Mouse (Mus musculus) monocyte, adult 5-6 weeks (primary cell): ENCODE data around the gene Gm42906. TPM values are rescaled to one million over a fixed set of nuclear protein-coding genes. Genes with fewer than 3 reads are reported as not detected.

Experiments
- ATAC-seq: fragments of 153-309, 156-312 bp; replicated peaks from 2 replicates; pipeline ENCODE4 v1.8.0; 2017; ENCODE audit warnings: mild to moderate bottlenecking; ENCODE audit not compliant: low TSS enrichment, insufficient number of reproducible peaks, severe bottlenecking, poor library complexity, low FRiP score
- total RNA-seq: library from RNA; stranded (forward); fragments of 200-1000, 200-491, 200-594 nt; gene quantifications from 3 replicates; pipeline ENCODE4 v1.2.3, GENCODE M21; 2017

Gm42906 gene
- total RNA-seq, 1 experiment from 2014 or later = not detected

DNA sequence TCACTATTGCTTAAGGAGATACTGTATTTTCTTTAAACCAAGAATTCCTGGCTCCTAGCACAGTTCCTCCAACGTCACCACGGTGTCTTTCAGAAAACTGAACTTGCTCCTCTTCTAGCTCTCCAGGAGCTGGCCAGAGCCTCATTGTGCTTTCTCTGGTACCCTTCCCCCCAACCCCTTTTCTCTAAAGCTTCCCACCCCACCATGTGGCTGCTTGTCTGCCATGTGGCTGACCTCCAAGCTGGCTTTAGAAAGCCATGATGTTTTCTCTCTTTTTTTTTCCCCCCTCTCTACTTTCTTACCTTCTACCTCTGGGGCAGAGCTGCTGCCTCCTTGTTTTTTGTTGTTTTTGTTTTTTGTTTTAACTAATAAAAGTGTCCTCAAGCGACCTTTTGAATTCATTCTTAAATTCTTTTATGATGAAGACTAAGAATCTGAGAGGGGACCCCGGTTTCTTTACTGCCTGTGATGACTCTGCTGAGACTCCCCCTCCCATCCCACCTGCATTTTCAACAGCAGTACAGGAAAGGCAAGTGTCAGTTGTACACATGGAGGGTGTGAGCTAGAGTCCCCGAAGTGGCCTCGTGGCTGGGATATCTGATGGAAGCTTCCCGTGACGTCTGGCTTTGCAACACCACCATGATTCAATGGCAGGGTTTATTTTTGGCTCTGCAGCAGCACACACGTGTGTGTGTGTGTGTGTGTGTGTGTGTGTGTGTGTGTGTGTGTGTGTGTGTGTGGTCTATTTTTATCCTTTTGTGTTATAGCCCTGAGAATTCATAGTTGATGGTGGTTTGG, 393.0 kb downstream of the Gm42906 start:
- ATAC-seq = no peak

GRCm38 (mm10) chr5:151028906-151029305, 399.1 kb downstream of the Gm42906 start:
- no peak for ATAC-seq

DNA sequence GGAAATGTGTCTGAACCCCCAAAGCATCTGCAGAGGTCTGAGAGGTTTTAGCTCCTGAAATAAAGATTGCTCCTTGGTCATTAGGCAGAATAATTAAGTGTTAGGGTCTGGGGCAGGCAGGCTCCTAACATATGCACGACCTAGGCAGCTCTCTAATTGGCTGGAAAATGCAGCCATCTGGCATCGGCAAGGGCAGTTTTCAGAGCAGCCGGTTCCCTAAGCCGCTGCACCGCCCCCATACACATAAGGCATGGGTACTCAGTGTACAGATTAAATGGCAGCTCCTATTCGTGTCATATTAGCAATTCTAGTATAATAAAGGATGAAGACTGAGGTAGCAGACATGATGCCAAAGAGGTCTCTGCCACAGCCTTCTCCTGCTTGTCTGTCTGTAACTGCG, 400.8 kb downstream of the Gm42906 start:
- no peak for ATAC-seq

- ATAC-seq = no peak
Measured at GRCm38 (mm10) chr5:151026069-151026468, 401.9 kb downstream of the Gm42906 start.

DNA sequence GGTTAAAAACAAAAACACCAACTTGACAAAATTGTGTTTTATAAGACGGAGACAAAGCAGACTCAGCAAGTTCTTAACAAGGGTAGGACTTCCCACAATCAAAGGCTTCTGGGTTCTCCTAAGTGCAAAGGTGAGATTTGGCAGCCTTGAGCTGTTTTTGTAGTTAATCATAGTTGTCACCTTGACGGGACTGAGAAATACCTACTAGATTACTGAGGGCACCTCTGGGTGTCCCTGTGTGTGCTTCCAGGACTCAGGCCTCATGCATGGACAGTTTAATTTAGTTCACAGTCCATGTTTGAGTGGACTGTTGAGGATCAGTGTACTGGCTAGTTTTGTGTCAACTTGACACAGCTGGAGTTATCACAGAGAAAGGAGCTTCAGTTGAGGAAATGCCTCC, 403.5 kb downstream of the Gm42906 start:
- ATAC-seq = no peak

DNA sequence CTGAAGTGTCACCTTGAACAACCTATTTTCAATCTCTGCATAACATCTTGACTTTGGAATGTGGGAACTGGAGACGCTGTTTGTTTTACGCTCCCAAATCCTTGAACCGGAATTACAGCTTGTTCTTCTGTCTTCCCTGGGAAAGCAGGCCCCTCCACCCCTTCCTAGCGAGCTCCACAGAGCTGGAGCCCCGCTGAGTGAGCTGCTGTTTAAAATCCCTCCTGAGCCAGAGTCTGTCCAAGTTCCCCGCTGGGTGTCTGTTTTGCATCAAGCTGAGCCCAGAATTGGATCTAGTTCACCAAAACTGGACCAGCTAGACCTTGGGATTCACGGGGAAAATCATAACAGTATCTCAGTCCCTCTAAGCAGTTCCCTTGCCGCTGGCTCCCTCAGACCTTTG, 404.5 kb downstream of the Gm42906 start:
- no peak for ATAC-seq

DNA sequence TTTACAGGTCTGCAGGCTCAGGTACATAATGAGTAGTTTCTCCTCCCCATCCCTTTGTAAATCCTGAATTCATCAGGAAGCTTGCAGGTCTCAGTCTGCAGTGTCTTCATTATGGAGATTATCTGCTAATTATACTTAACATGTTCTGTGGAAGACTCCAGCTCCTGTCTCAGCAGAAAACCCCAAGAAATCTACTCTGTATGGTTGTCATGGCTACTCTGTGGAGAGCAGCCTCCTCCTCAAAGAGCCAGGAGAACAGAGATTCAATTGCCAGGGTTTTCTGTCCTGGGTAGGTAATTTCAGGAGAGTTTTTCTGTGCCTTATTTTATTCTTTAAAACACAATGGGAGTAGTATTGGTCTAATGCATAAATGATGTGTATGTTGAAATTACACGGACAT, 405.0 kb downstream of the Gm42906 start:
- ATAC-seq = no peak

GRCm38 (mm10) chr5:151022026-151022425, 405.9 kb downstream of the Gm42906 start:
- no peak for ATAC-seq

- ATAC-seq = no peak
Measured at GRCm38 (mm10) chr5:151020831-151021230, 407.1 kb downstream of the Gm42906 start.

GRCm38 (mm10) chr5:151020031-151020820, 407.7 kb downstream of the Gm42906 start:
- ATAC-seq = no peak

DNA sequence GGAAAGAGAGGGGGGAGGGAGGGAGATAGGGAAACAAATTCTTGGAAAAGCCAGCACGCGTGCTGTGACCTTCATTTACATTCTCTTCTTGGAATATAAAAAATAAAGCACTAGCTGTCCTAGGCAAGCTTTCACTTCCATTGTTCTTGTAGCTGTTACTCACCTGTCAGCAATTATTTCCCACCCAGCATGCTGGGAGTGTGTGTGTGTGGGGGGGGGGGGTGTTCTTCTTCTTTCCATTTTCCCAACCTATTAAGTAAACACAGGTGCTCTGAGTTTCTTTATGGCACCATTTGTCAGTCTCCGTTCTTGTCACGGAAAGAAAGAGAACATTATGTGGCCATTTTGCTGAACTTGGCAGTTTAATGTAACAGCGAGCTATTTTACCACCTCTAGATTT, 409.0 kb downstream of the Gm42906 start:
- no peak for ATAC-seq

DNA sequence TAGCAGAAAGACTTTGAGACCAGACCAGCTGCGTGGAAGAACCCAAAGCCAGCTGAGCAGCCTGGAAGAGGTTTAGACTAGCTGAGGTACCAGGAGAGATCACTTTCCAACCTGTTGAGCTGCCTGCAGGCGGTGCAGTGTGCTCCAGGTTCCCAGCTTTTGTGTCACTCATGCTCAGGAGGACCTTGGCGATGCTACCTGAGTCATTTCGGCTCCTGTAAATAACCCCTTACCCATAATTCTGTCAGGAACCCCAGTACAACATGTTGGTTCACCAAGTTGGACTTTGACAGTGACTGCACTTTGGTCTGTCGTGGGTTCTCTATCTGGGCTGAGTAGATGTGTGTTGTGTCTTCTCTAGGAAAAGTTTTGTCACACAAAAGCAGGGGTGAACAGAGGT, 409.5 kb downstream of the Gm42906 start:
- no peak for ATAC-seq

Other genes with a start within 250 kb of the Gm42906 start
- not detected in 3 replicates for gene Stard13, start 194.3 kb downstream of the Gm42906 start, total RNA-seq
- gene Vmn2r18, start 177.9 kb upstream of the Gm42906 start, total RNA-seq = not detected in 3 replicates
- gene Rfc3, start 223.1 kb upstream of the Gm42906 start, total RNA-seq = 18.7 to 24.4 TPM (median 21.7 TPM) in 3 replicates